Mouse (Mus musculus) ES-E14 (cell line): ENCODE results near the gene Csnk1e. TPM values are rescaled to one million over a fixed set of nuclear protein-coding genes. Genes with fewer than 3 reads are reported as not detected.

Source experiments
- DNase-seq: peaks from one replicate; pipeline ENCODE4 v3.0.0-alpha.2; 2013; ENCODE audit warnings: low read depth, low spot score
- H3K27ac ChIP-seq: 2 replicates; pipeline ENCODE4 v1.5.1; 2012; ENCODE audit warnings: low read depth, mild to moderate bottlenecking, low read length, moderate library complexity, mixed read lengths; ENCODE audit not compliant: poor library complexity, insufficient read depth, severe bottlenecking
- H3K36me3 ChIP-seq: 2 replicates; pipeline ENCODE4 v1.6.1; 2012; ENCODE audit warnings: mild to moderate bottlenecking, low read length, moderate library complexity, mixed read lengths; ENCODE audit not compliant: control insufficient read depth, poor library complexity, insufficient read depth, severe bottlenecking
- H3K4me1 ChIP-seq, 2 experiments: fragments of 150-350 bp in 1 of 2; sonication (generic) in 1 of 2; 2 replicates each; pipeline ENCODE4 v1.6.1; 2012; ENCODE audit warnings: low read length in 2 of 2, mild to moderate bottlenecking in 1 of 2, mixed read lengths in 1 of 2; ENCODE audit not compliant: control insufficient read depth in 2 of 2, insufficient read depth in 2 of 2, poor library complexity in 1 of 2
- H3K4me3 ChIP-seq, 2 experiments: fragments of 150-350 bp in 1 of 2; sonication (generic) in 1 of 2; 2 replicates each; pipeline ENCODE4 v1.5.1; 2012; ENCODE audit warnings: low read length in 2 of 2, low read depth in 1 of 2, mild to moderate bottlenecking in 1 of 2, mixed read lengths in 1 of 2; ENCODE audit not compliant: insufficient read depth in 1 of 2, poor library complexity in 1 of 2, severe bottlenecking in 1 of 2
- H3K9ac ChIP-seq: 2 replicates; pipeline ENCODE4 v1.6.1; 2012; ENCODE audit warnings: low read depth, mild to moderate bottlenecking, low read length, mixed read lengths; ENCODE audit not compliant: poor library complexity, insufficient read depth, severe bottlenecking
- H3K9me3 ChIP-seq: fragments of 150-350 bp; sonication (generic); 2 replicates; pipeline ENCODE4 v1.6.1; 2012; ENCODE audit warnings: low read depth, mild to moderate bottlenecking, low read length; ENCODE audit not compliant: control insufficient read depth, insufficient read depth
- CHD2 ChIP-seq: IDR thresholded peaks from 2 replicates; pipeline ENCODE4 v1.6.1; 2014; ENCODE audit warnings: mild to moderate bottlenecking, low read depth, low read length, inconsistent platforms
- HCFC1 ChIP-seq: IDR thresholded peaks from 2 replicates; pipeline ENCODE4 v1.6.1; 2012; ENCODE audit warnings: low read length, inconsistent platforms, borderline replicate concordance; ENCODE audit not compliant: insufficient read depth
- MAFK ChIP-seq: IDR thresholded peaks from 2 replicates; pipeline ENCODE4 v1.6.1; 2014; ENCODE audit warnings: mild to moderate bottlenecking, low read depth, low read length, inconsistent platforms; ENCODE audit not compliant: insufficient read depth
- ZC3H11A ChIP-seq: IDR thresholded peaks from 2 replicates; pipeline ENCODE4 v1.6.1; 2012; ENCODE audit warnings: low read depth, mild to moderate bottlenecking, inconsistent platforms, low read length, borderline replicate concordance
- ZNF384 ChIP-seq: IDR thresholded peaks from 2 replicates; pipeline ENCODE4 v1.6.1; 2012; ENCODE audit warnings: low read depth, low read length, inconsistent platforms
- in situ Hi-C, 2 experiments: fragments of 600-800 bp; cut with MboI; formaldehyde crosslinking; loops; one replicate each; pipeline ENCODE4 v1.15.1; 2025; ENCODE audit warnings: low sequenced_read_pairs in 2 of 2, inconsistent platforms in 1 of 2; ENCODE audit not compliant: unreplicated experiment in 2 of 2
- total RNA-seq: library from RNA; depleted of rRNA; stranded (reverse); fragments of 300-350 nt; gene quantifications from 2 replicates; pipeline ENCODE4 v1.2.3, GENCODE M21; 2012

Csnk1e gene
- total RNA-seq, 1 experiment: 82.0 TPM

DNA sequence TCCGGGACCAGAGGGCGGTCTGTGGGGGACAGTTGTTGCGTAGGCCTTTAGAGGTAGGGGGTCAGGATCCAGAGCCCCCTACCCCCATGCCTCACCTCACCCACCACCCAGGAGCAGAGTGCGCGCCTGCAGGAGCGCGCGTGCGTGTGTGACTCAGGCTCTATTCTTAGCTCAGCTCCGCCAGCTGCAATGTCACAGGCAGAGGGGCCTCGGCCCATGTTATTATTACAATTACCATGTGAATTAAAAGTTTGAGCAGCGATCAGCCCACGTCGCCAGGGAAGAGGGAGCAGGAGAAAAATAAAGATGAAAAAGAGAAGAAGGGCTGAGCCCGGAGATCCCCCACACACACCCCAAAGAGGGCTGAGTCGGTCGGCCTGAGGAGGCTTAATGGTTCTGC is 44.7 kb upstream of the Csnk1e start:
- Histone ChIP-seq H3K27ac (no peak overlapping the region), H3K36me3 (no peaks in the 10 kb centered on the region), H3K9me3 (no peaks in the 10 kb centered on the region), H3K4me1 (peaks cover 2 to 14% of the 10 kb centered on the region in 2 experiments; a peak in 1 of 4 replicates), H3K9ac (peak overlapping the region; percentile 21), H3K4me3 (peak overlapping the region; percentile 44 to 60; a peak in 3 of 4 replicates)
- no peak for TF ChIP-seq HCFC1
- TF ChIP-seq ZC3H11A: no peak
- TF ChIP-seq CHD2: no peak
- no peak for TF ChIP-seq ZNF384
- no peak for TF ChIP-seq MAFK
- in situ Hi-C loops: no loop called here
- no peak for DNase-seq

DNA sequence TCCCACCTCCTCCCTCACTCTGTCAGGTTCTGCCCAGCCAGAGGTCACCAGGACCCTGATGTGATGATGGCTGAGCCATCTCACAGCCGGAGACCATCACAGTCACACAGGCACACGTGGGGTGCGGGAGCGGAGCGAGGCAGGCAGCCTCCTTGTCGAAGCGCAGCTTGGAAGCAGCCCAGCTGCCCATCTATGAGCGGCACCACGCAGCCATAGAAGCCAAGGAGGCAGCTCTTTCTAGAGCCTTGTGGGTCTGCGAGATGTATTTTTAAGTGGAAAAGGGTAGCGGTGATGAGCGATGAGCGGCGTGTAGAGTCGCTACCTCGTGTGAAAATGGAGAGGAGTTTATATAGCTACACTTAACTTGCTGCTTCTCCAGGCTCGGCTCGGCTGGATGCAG is 38.2 kb upstream of the Csnk1e start:
- H3K27ac ChIP-seq: no peak overlapping the region
- no peak for DNase-seq
- no peaks in the 10 kb centered on the region for H3K36me3 ChIP-seq
- H3K4me1 ChIP-seq: peaks cover 0 to 4% of the 10 kb centered on the region in 2 experiments; a peak in 1 of 4 replicates
- H3K4me3 ChIP-seq: peak overlapping the region; percentile 31 to 33; a peak in 1 of 4 replicates
- H3K9me3 ChIP-seq: no peaks in the 10 kb centered on the region
- in situ Hi-C loops: no loop called here
- peak overlapping the region; percentile 4; the same call in 1 of the 2 replicates for H3K9ac ChIP-seq
- TF ChIP-seq CHD2 (no peak), ZNF384 (no peak), HCFC1 (no peak), ZC3H11A (no peak), MAFK (no peak)

DNA sequence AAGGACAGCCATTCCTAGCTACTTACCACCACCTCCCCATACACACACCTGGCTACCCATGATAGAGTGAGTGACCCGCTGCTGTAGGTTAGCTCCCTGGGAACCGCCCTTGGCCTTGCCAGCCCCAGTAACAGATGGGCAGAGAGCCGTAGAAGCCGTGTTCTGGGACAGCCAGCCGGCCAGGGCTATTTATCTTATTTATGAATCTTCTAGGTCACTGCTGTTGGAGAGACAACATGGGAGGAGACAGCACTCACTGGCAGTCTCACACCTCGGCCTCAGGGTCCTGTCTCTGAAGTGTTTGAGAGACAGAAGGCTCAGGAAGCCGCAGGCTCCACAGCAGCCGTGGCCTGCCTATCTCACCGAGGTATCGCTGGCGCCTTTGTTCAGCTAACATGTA is 34.1 kb upstream of the Csnk1e start:
- TF ChIP-seq HCFC1 (no peak), MAFK (no peak), ZNF384 (no peak), CHD2 (no peak), ZC3H11A (no peak)
- Histone ChIP-seq H3K4me1 (peaks cover 0 to 4% of the 10 kb centered on the region in 2 experiments; a peak in 1 of 4 replicates), H3K27ac (no peak overlapping the region), H3K9me3 (no peaks in the 10 kb centered on the region), H3K36me3 (no peaks in the 10 kb centered on the region; the same call in 1 of the 2 replicates), H3K4me3 (no peak overlapping the region), H3K9ac (no peak overlapping the region)
- no peak for DNase-seq
- in situ Hi-C loops: no loop called here

DNA sequence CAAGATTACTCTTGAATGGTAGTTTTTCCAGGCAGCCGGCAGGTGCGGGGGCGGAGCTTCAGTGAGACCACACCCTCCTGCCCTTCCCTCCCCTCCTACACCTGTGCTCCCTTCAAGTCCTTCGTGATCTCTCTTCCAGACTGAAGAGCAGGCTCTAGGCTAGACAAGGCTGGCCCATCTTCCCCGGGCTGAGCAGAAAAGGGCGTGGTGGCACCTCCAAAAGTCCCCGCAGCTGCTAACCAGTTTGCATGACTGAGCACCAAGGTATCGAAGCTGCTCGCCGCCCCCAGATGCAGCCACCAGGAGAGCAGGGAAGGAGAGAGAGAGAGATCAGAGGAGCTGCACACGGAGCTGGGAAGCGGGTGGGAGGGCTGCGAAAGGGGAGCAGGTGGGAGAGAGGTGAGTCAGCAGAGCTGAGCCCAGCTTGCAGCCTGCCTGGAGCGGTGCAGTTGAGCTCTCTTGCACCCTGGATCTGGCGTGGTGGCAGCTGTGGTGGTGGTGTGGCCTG is 25.9 kb upstream of the Csnk1e start:
- H3K27ac ChIP-seq: no peak overlapping the region
- peak overlapping the region; percentile 2 to 51; a peak in 3 of 4 replicates for H3K4me3 ChIP-seq
- H3K36me3 ChIP-seq: no peaks in the 10 kb centered on the region; the same call in 1 of the 2 replicates
- H3K4me1 ChIP-seq: peaks cover 0 to 7% of the 10 kb centered on the region in 2 experiments; a peak in 1 of 4 replicates
- no peaks in the 10 kb centered on the region for H3K9me3 ChIP-seq
- TF ChIP-seq MAFK (peak; percentile 54; the same call in 1 of the 2 replicates), CHD2 (no peak)
- in situ Hi-C loops: no loop called here
- H3K9ac ChIP-seq: no peak overlapping the region
- no peak for DNase-seq

DNA sequence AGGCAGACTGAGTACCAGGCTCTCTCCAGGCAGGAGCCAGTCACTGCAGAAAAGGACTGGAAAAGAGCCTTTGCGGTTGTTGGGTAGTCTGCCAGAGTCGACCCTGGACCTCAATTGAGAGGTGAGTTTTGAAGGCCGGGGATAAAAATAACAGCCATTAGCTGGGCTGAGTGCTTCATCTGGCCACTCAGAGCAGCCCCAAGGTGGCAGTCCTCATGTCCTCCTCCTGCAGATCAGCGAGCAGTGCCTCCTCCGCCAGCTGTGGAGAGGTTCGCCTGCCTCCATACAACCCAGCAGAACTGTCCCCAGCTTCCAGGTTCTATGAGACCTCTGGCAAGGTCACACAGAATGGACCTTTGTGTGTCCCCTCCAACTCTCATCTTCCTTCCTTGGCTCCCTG is 21.9 kb upstream of the Csnk1e start:
- DNase-seq: no peak
- no peak for TF ChIP-seq HCFC1
- no peak for TF ChIP-seq CHD2
- TF ChIP-seq ZC3H11A: no peak
- TF ChIP-seq ZNF384: no peak
- TF ChIP-seq MAFK: no peak
- peaks cover 0 to 7% of the 10 kb centered on the region in 2 experiments; a peak in 1 of 4 replicates for H3K4me1 ChIP-seq
- H3K9me3 ChIP-seq: no peaks in the 10 kb centered on the region
- H3K36me3 ChIP-seq: no peaks in the 10 kb centered on the region
- no peak overlapping the region for H3K4me3 ChIP-seq
- in situ Hi-C loops: no loop called here
- H3K9ac ChIP-seq: no peak overlapping the region
- H3K27ac ChIP-seq: no peak overlapping the region
